Mouse (Mus musculus) testis, adult 2 months (tissue): ENCODE measurements around the gene Iqcb1. TPM values are rescaled to one million over a fixed set of nuclear protein-coding genes. Genes with fewer than 3 reads are reported as not detected.

Source experiments
- H3K27ac ChIP-seq: fragments of 200-500 bp; 2 replicates; pipeline ENCODE4 v1.5.1; 2012; ENCODE audit warnings: low read depth, low read length; ENCODE audit not compliant: control insufficient read depth, insufficient read depth
- H3K27me3 ChIP-seq: fragments of 200-500 bp; 2 replicates; pipeline ENCODE4 v1.6.1; 2012; ENCODE audit warnings: mild to moderate bottlenecking, low read length, moderate library complexity; ENCODE audit not compliant: control insufficient read depth, insufficient read depth
- H3K36me3 ChIP-seq: fragments of 200-500 bp; 2 replicates; pipeline ENCODE4 v1.6.1; 2012; ENCODE audit warnings: mild to moderate bottlenecking, low read length; ENCODE audit not compliant: control insufficient read depth, insufficient read depth
- H3K4me1 ChIP-seq: fragments of 200-500 bp; 2 replicates; pipeline ENCODE4 v1.6.1; 2012; ENCODE audit warnings: low read length; ENCODE audit not compliant: control insufficient read depth, insufficient read depth
- H3K4me3 ChIP-seq: fragments of 200-500 bp; 2 replicates; pipeline ENCODE4 v1.5.1; 2012; ENCODE audit warnings: low read depth, mild to moderate bottlenecking, low read length, moderate library complexity, mixed read lengths; ENCODE audit not compliant: control insufficient read depth
- CTCF ChIP-seq: fragments of 200-500 bp; IDR thresholded peaks from 2 replicates; pipeline ENCODE4 v1.5.1; 2012; ENCODE audit warnings: low read depth, mild to moderate bottlenecking, inconsistent platforms, low read length, moderate library complexity; ENCODE audit not compliant: control insufficient read depth, insufficient read depth, insufficient replicate concordance
- POLR2A ChIP-seq: fragments of 200-500 bp; IDR thresholded peaks from 2 replicates; pipeline ENCODE4 v1.6.1; 2012; ENCODE audit warnings: low read depth, mild to moderate bottlenecking, inconsistent platforms, low read length, moderate library complexity; ENCODE audit not compliant: control insufficient read depth
- polyA plus RNA-seq: library from polyadenylated mRNA; depleted of rRNA; stranded (reverse); fragments of >200 nt; gene quantifications from 2 replicates; pipeline ENCODE4 v1.2.3, GENCODE M21; 2012; rRNA removed

Iqcb1 gene
- polyA plus RNA-seq, 1 experiment: 16.1 TPM

- Histone ChIP-seq H3K36me3 (peaks cover 1% of the 10 kb centered on the region), H3K27me3 (no peaks in the 10 kb centered on the region), H3K4me1 (no peaks in the 10 kb centered on the region), H3K4me3 (no peak overlapping the region), H3K27ac (no peak overlapping the region)
- no peak for TF ChIP-seq CTCF
- TF ChIP-seq POLR2A: no peak
Observed at GRCm38 (mm10) chr16:36921067-36921613, 93.0 kb downstream of the Iqcb1 start.

DNA sequence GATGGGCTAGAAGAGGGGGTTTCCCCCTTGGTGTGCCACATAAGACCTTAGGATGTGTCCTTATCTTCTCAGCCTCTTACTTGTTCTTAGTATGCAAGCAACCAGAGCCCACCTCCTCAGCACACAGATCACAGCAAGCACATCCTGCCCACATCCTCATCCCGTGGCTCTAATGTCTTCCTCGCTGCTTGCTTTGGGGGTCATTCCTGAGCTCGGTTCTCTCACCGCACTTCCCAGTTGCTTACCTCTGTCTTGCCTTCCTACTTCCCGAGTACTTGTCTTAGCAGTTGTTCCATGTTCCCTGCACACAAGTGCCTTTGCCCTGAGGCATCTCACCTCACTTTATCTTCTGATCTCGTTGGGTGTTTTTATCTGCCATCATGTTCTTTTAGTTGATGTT, 93.8 kb downstream of the Iqcb1 start:
- Histone ChIP-seq H3K27me3 (no peaks in the 10 kb centered on the region), H3K4me3 (no peak overlapping the region), H3K36me3 (peaks cover 1% of the 10 kb centered on the region), H3K27ac (no peak overlapping the region), H3K4me1 (no peaks in the 10 kb centered on the region)
- no peak for TF ChIP-seq CTCF
- no peak for TF ChIP-seq POLR2A

Other genes with a start within 250 kb of the Iqcb1 start
- 0.32 TPM in 2 replicates for gene Cd86, start 162.3 kb upstream of the Iqcb1 start, polyA plus RNA-seq
- gene Ildr1, start 134.4 kb upstream of the Iqcb1 start, polyA plus RNA-seq: 0.04 and 0.45 TPM in 2 replicates
- gene Slc15a2, start 43.4 kb upstream of the Iqcb1 start, polyA plus RNA-seq: 0.62 and 0.70 TPM in 2 replicates
- 2.6 and 2.8 TPM in 2 replicates for gene Eaf2, start 46.6 kb downstream of the Iqcb1 start, polyA plus RNA-seq
- 37.1 and 49.1 TPM in 2 replicates for gene Golgb1, start 46.8 kb downstream of the Iqcb1 start, polyA plus RNA-seq
- gene Hcls1, start 106.6 kb downstream of the Iqcb1 start, polyA plus RNA-seq: 0.72 and 0.75 TPM in 2 replicates
- gene Fbxo40, start 162.1 kb downstream of the Iqcb1 start, polyA plus RNA-seq: 0.37 and 0.71 TPM in 2 replicates
- gene Polq, start 183.4 kb downstream of the Iqcb1 start, polyA plus RNA-seq: 2.3 and 2.7 TPM in 2 replicates